ENCODE assay signal across 10 mouse cellular contexts in genomic region chr5:92488408-92488807, GRCm38 (mm10). TPM values are rescaled to one million over a fixed set of nuclear protein-coding genes. Genes with fewer than 3 reads are reported as not detected.
A peak's percentile ranks its signal among the peaks of the same experiment; 100 is the strongest.
DNase-seq lines count a peak whose midpoint lies in the region; ATAC-seq and TF ChIP-seq lines count a peak whose summit lies in the region.
"Had no signal": no experiment of that assay in that cellular context is flagged by ENCODE, and none has a peak within 500 bp of the region (broad histone marks: within the 10 kb centered on the region; RNA-seq: fewer than 3 reads in every experiment).

No protein-coding gene starts in this region.

- H3K27ac ChIP-seq in kidney, embryonic 15.5 days: peak overlapping the region; percentile 34
- peak overlapping the region; percentile 43; the same call in 1 of the 2 replicates for H3K27ac ChIP-seq in bone marrow, adult 2 months (ENCODE audit: control insufficient read depth, insufficient read depth, low read depth, low read length, poor library complexity)
- peak overlapping the region; percentile 54 for H3K27ac ChIP-seq in intestine, embryonic 16.5 days (ENCODE audit: low read length)
- H3K27ac ChIP-seq: liver, embryonic 14.5 days had no signal

- no peak for TF ChIP-seq CTCF in bone marrow, adult 2 months (IDR thresholded peaks at IDR 0.05; ENCODE audit: control insufficient read depth, insufficient read depth, low read length)

- peaks cover 17% of the 10 kb centered on the region for H3K4me1 ChIP-seq in kidney, embryonic 15.5 days
- peaks cover 2% of the 10 kb centered on the region; the same call in 1 of the 2 replicates for H3K4me1 ChIP-seq in bone marrow, adult 2 months (ENCODE audit: control insufficient read depth, insufficient read depth, low read length)
- H3K4me1 ChIP-seq in intestine, embryonic 16.5 days (ENCODE audit: control insufficient read depth, insufficient read depth, low read length): peaks cover 20% of the 10 kb centered on the region

- H3K4me3 ChIP-seq in kidney, embryonic 15.5 days (replicated peaks): no peak overlapping the region
- H3K4me3 ChIP-seq in bone marrow, adult 2 months (replicated peaks; ENCODE audit: control insufficient read depth, low read depth, low read length): no peak overlapping the region
- no peak overlapping the region for H3K4me3 ChIP-seq in intestine, embryonic 16.5 days (ENCODE audit: low read length)
- H3K4me3 ChIP-seq in myocyte: no peak overlapping the region

- H3K9me3 ChIP-seq in kidney, embryonic 15.5 days (replicated peaks): no peaks in the 10 kb centered on the region
- H3K9me3 ChIP-seq in intestine, embryonic 16.5 days (ENCODE audit: control insufficient read depth, low read length): no peaks in the 10 kb centered on the region

- no peaks in the 10 kb centered on the region for H3K27me3 ChIP-seq in kidney, embryonic 15.5 days
- H3K27me3 ChIP-seq in intestine, embryonic 16.5 days (replicated peaks; ENCODE audit: control insufficient read depth, insufficient read depth, low read length): no peaks in the 10 kb centered on the region
- H3K27me3 ChIP-seq in myocyte (ENCODE audit: control insufficient read depth, insufficient read depth, insufficient read length): no peaks in the 10 kb centered on the region

- H3K4me2 ChIP-seq in kidney, embryonic 15.5 days: no peak overlapping the region
- H3K4me2 ChIP-seq in intestine, embryonic 16.5 days (ENCODE audit: low read depth, low read length): no peak overlapping the region
- H3K4me2 ChIP-seq in myocyte (ENCODE audit: low read depth): peak overlapping the region; percentile 56

- DNase-seq in kidney, postnatal 10 days: no peak
- DNase-seq in urinary bladder, postnatal 36 days (ENCODE audit: low spot score in 2 of 2): no peak
- no peak for DNase-seq in urinary bladder, postnatal 25 days (ENCODE audit: low spot score)
- DNase-seq: kidney, postnatal 14 days had no signal

- H3ac ChIP-seq in myocyte (ENCODE audit: control insufficient read depth, insufficient read length): no peak overlapping the region

- peaks cover 17% of the 10 kb centered on the region for H3K36me3 ChIP-seq in kidney, embryonic 15.5 days
- H3K36me3 ChIP-seq in intestine, embryonic 16.5 days (ENCODE audit: control insufficient read depth, insufficient read depth, low read length): peaks cover 8% of the 10 kb centered on the region; the same call in 1 of the 2 replicates
- peaks cover 3% of the 10 kb centered on the region for H3K36me3 ChIP-seq in myocyte (ENCODE audit: control insufficient read depth, insufficient read depth)

- peak; percentile 59; the same call in 1 of the 2 replicates for ATAC-seq in kidney, embryonic 15.5 days (replicated peaks; ENCODE audit: low FRiP score)
- ATAC-seq in intestine, embryonic 16.5 days: peak; percentile 55
- ATAC-seq in inflammation-experienced regulatory T-cells, adult 6 months: no peak

- no peak overlapping the region for H3K9ac ChIP-seq in kidney, embryonic 15.5 days
- no peak overlapping the region for H3K9ac ChIP-seq in intestine, embryonic 16.5 days (ENCODE audit: low read depth, low read length)
- H3K9ac ChIP-seq: liver, embryonic 14.5 days had no signal

- peaks cover 40% of the 10 kb centered on the region for H3K79me2 ChIP-seq in myocyte (ENCODE audit: control insufficient read depth, insufficient read depth)

- WGBS in kidney, embryonic 15.5 days: 38% methylated on average over 3 of the region's 3 CpGs
- 71% methylated on average over 3 of the region's 3 CpGs for WGBS in bone marrow, adult 2 months
- WGBS in intestine, embryonic 16.5 days: 51% methylated on average over 3 of the region's 3 CpGs

- TF ChIP-seq POLR2A in bone marrow, adult 2 months (IDR thresholded peaks at IDR 0.05; ENCODE audit: borderline replicate concordance, control insufficient read depth, low read depth, low read length): no peak
- TF ChIP-seq POLR2A in myocyte (IDR thresholded peaks at IDR 0.05; ENCODE audit: insufficient read length, low read depth): no peak

TF ChIP-seq in myocyte, 11 proteins besides CTCF, POLR2A, EP300 and RAD21:
- TF ChIP-seq USF1 (IDR thresholded peaks at IDR 0.05; ENCODE audit: low read depth): no peak
- TF ChIP-seq MYOG (IDR thresholded peaks at IDR 0.05; ENCODE audit: control insufficient read depth in 1 of 3, insufficient read depth in 1 of 3, insufficient read length in 2 of 3, low read depth in 2 of 3): no peak
- TF ChIP-seq CEBPB (IDR thresholded peaks at IDR 0.05; ENCODE audit: insufficient read depth, poor library complexity, severe bottlenecking): no peak
- TF ChIP-seq REST (IDR thresholded peaks at IDR 0.05; ENCODE audit: insufficient read depth, insufficient read length): no peak
- TF ChIP-seq TCF3 (IDR thresholded peaks at IDR 0.05; ENCODE audit: insufficient read length, low read depth): no peak
- TF ChIP-seq SRF (IDR thresholded peaks at IDR 0.05; ENCODE audit: control insufficient read depth, insufficient read length, low read depth): no peak
- no peak for TF ChIP-seq POLR2AphosphoS2 (IDR thresholded peaks at IDR 0.05; ENCODE audit: insufficient read length, low read depth)
- TF ChIP-seq E2F4 (IDR thresholded peaks at IDR 0.05; ENCODE audit: insufficient read depth): no peak
- no peak for TF ChIP-seq TCF12 (IDR thresholded peaks at IDR 0.05; ENCODE audit: insufficient read depth, poor library complexity, severe bottlenecking)
- no peak for TF ChIP-seq MAX (IDR thresholded peaks at IDR 0.05; ENCODE audit: low read depth)
- no peak for TF ChIP-seq MYOD1 (IDR thresholded peaks at IDR 0.05; ENCODE audit: control insufficient read depth in 1 of 3, insufficient read length in 2 of 3, low read depth in 2 of 3)

RNA-seq across cellular contexts. Expression of gene Scarb2, which starts 18.2 kb away (rescaled TPM):
- polyA plus RNA-seq in kidney, embryonic 15.5 days (2015; fragmentation: Nextera tagmentation; extraction: Ambion mirVana): 9.1 and 9.7 TPM in 2 replicates
- polyA plus RNA-seq in bone marrow, adult 2 months (2011; ENCODE audit: insufficient read depth, insufficient read length, low replicate concordance, missing spikeins): 6.8 and 16.7 TPM in 2 replicates
- polyA plus RNA-seq in intestine, embryonic 16.5 days (2015; fragmentation: Nextera tagmentation; extraction: Ambion mirVana): 12.9 and 13.5 TPM in 2 replicates
- 46.6 TPM for polyA plus RNA-seq in myocyte (2012; fragmentation: generic; extraction: Trizol)
- 1 to 10 TPM; 8.3 to 9.2 (median 8.5) TPM for polyA plus RNA-seq in inflammation-experienced regulatory T-cells, adult 6 months (2017; shearing (Covaris generic))

RNA-seq across cellular contexts. Expression of gene Nup54, which starts 53.4 kb away (rescaled TPM):
- polyA plus RNA-seq in kidney, embryonic 15.5 days (2015; fragmentation: Nextera tagmentation; extraction: Ambion mirVana): 54.1 and 55.1 TPM in 2 replicates
- 7.8 and 19.4 TPM in 2 replicates for polyA plus RNA-seq in bone marrow, adult 2 months (2011; ENCODE audit: insufficient read depth, insufficient read length, low replicate concordance, missing spikeins)
- 39.1 and 53.0 TPM in 2 replicates for polyA plus RNA-seq in intestine, embryonic 16.5 days (2015; fragmentation: Nextera tagmentation; extraction: Ambion mirVana)
- 11.0 TPM for polyA plus RNA-seq in myocyte (2012; fragmentation: generic; extraction: Trizol)
- 10 to 100 TPM; 32.4 to 55.2 (median 40.2) TPM for polyA plus RNA-seq in inflammation-experienced regulatory T-cells, adult 6 months (2017; shearing (Covaris generic))
